ENCODE assay signal across 9 mouse cellular contexts in the genomic region with DNA sequence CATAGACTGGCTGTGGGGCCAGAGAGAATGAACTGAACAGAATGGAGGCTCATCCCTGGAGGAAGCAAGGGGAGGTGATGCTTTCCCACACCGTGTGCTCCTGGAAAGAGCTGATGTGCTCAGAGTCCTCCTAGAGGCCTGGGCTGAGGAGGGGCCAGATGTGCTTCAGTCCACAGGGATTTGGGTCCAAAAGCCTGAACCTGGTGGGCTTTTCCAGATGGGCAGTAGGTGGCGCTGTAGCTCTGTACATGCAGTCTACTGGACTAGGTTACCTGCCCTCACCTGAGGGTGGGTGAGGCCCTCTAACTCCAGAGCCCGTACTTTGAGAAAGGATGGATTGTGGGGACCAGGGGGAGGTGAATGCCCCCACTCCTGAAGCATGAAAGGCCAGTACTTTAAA. TPM values are rescaled to one million over a fixed set of nuclear protein-coding genes. Genes with fewer than 3 reads are reported as not detected.
DNase-seq lines count a peak whose midpoint lies in the region; ATAC-seq lines count a peak whose summit lies in the region.
"Had no signal": no experiment of that assay in that cellular context is flagged by ENCODE, and none has a peak within 500 bp of the region (broad histone marks: within the 10 kb centered on the region; RNA-seq: fewer than 3 reads in every experiment).

No protein-coding gene starts in this region.

- no peak overlapping the region for H3K4me3 ChIP-seq in heart, embryonic 11.5 days (ENCODE audit: low read depth, low read length)
- no peak overlapping the region for H3K4me3 ChIP-seq in embryonic facial prominence, embryonic 11.5 days (ENCODE audit: low read depth, low read length)
- no peak overlapping the region for H3K4me3 ChIP-seq in hindbrain, embryonic 11.5 days (ENCODE audit: low read depth, low read length)

- no peak overlapping the region for H3K4me2 ChIP-seq in heart, embryonic 11.5 days
- H3K4me2 ChIP-seq in embryonic facial prominence, embryonic 11.5 days (ENCODE audit: low read depth, low read length), result no peak overlapping the region
- H3K4me2 ChIP-seq in hindbrain, embryonic 11.5 days (replicated peaks; ENCODE audit: low read depth, low read length), result no peak overlapping the region

- intact Hi-C loops in left cerebral cortex, postnatal 25 days (cut with DNase I), result loop anchor here (1.0 to 5.0 kb wide), 4 partner anchors 36 to 409 kb away; no protein-coding TSS in a partner anchor

- peak; percentile 93 for DNase-seq in heart, adult 11 months
- DNase-seq in adrenal gland, postnatal 36 days, result peak; percentile 69 to 77
- DNase-seq in embryonic facial prominence, embryonic 11.5 days (ENCODE audit: low spot score), result peak; percentile 82
- peak; percentile 78 for DNase-seq in hindbrain, embryonic 11.5 days (ENCODE audit: low spot score)
- peak; percentile 53 to 58 for DNase-seq in left cerebral cortex, postnatal 25 days (ENCODE audit: low spot score in 2 of 2)
- peak; percentile 18 to 57 for DNase-seq in natural killer cell, adult 2 months (ENCODE audit: low spot score in 2 of 2)
- DNase-seq in thymus, adult 18-20 months, result peak; percentile 23 to 33

- H3K4me1 ChIP-seq in heart, embryonic 11.5 days (ENCODE audit: control insufficient read depth, insufficient read depth, low read length), result no peaks in the 10 kb centered on the region
- peaks cover 3% of the 10 kb centered on the region for H3K4me1 ChIP-seq in embryonic facial prominence, embryonic 11.5 days (ENCODE audit: control insufficient read depth, insufficient read depth, low read length)
- H3K4me1 ChIP-seq in hindbrain, embryonic 11.5 days (replicated peaks; ENCODE audit: control insufficient read depth, insufficient read depth, low read length), result no peaks in the 10 kb centered on the region

- H3K9ac ChIP-seq in heart, embryonic 11.5 days (ENCODE audit: low read depth, low read length), result no peak overlapping the region
- H3K9ac ChIP-seq in embryonic facial prominence, embryonic 11.5 days (replicated peaks; ENCODE audit: low read length), result no peak overlapping the region
- H3K9ac ChIP-seq in hindbrain, embryonic 11.5 days (ENCODE audit: low read depth, low read length), result no peak overlapping the region

- no peaks in the 10 kb centered on the region for H3K9me3 ChIP-seq in heart, embryonic 11.5 days (replicated peaks; ENCODE audit: control insufficient read depth, low read length)
- H3K9me3 ChIP-seq in embryonic facial prominence, embryonic 11.5 days (replicated peaks; ENCODE audit: control insufficient read depth, low read length), result no peaks in the 10 kb centered on the region
- H3K9me3 ChIP-seq in hindbrain, embryonic 11.5 days (ENCODE audit: control insufficient read depth, low read length), result no peaks in the 10 kb centered on the region

- ATAC-seq in heart, embryonic 11.5 days (replicated peaks; ENCODE audit: insufficient number of reproducible peaks, low FRiP score, low TSS enrichment), result no peak
- no peak for ATAC-seq in embryonic facial prominence, embryonic 11.5 days (replicated peaks; ENCODE audit: insufficient number of reproducible peaks, low FRiP score, low TSS enrichment, low read depth)
- no peak for ATAC-seq in hindbrain, embryonic 11.5 days (ENCODE audit: low FRiP score)

- H3K27me3 ChIP-seq in heart, embryonic 11.5 days (ENCODE audit: control insufficient read depth, insufficient read depth, low read length), result peaks cover 11% of the 10 kb centered on the region
- H3K27me3 ChIP-seq in embryonic facial prominence, embryonic 11.5 days (ENCODE audit: control insufficient read depth, insufficient read depth, low read length), result no peaks in the 10 kb centered on the region
- H3K27me3 ChIP-seq in hindbrain, embryonic 11.5 days (ENCODE audit: control insufficient read depth, insufficient read depth, low read length), result no peaks in the 10 kb centered on the region

- 6% methylated on average over 3 of the region's 3 CpGs for WGBS in heart, embryonic 11.5 days (ENCODE audit: insufficient replicate concordance)
- 3% methylated on average over 3 of the region's 3 CpGs for WGBS in embryonic facial prominence, embryonic 11.5 days
- 5% methylated on average over 3 of the region's 3 CpGs for WGBS in hindbrain, embryonic 11.5 days

- no peaks in the 10 kb centered on the region for H3K36me3 ChIP-seq in heart, embryonic 11.5 days (ENCODE audit: control insufficient read depth, insufficient read depth, low read length)
- no peaks in the 10 kb centered on the region for H3K36me3 ChIP-seq in embryonic facial prominence, embryonic 11.5 days (replicated peaks; ENCODE audit: control insufficient read depth, insufficient read depth, low read depth, low read length)
- no peaks in the 10 kb centered on the region for H3K36me3 ChIP-seq in hindbrain, embryonic 11.5 days (ENCODE audit: control insufficient read depth, insufficient read depth, low read length)

- H3K27ac ChIP-seq in heart, embryonic 11.5 days (ENCODE audit: low read depth, low read length), result no peak overlapping the region
- no peak overlapping the region for H3K27ac ChIP-seq in embryonic facial prominence, embryonic 11.5 days (replicated peaks; ENCODE audit: low read depth, low read length)
- no peak overlapping the region for H3K27ac ChIP-seq in hindbrain, embryonic 11.5 days (ENCODE audit: low read depth, low read length)
- H3K27ac ChIP-seq: macrophage had no signal

RNA-seq across cellular contexts. Expression of gene Thap12, which starts 40.4 kb away (rescaled TPM):
- polyA plus RNA-seq in heart, embryonic 11.5 days (2014; fragmentation: Nextera tagmentation; extraction: Ambion mirVana), result 40.9 and 50.5 TPM in 2 replicates
- total RNA-seq in adrenal gland, postnatal 36 days (2021), result 10 to 100 TPM; 67.2 to 72.9 TPM
- 87.3 and 91.6 TPM in 2 replicates for polyA plus RNA-seq in embryonic facial prominence, embryonic 11.5 days (2014; fragmentation: Nextera tagmentation; extraction: Ambion mirVana)
- polyA plus RNA-seq in hindbrain, embryonic 11.5 days (2014; fragmentation: Nextera tagmentation; extraction: Ambion mirVana), result 71.6 and 88.1 TPM in 2 replicates
- total RNA-seq in left cerebral cortex, postnatal 25 days (2021), result 10 to 100 TPM; 60.8 to 61.8 TPM

Comparison
In these comparisons a context has a peak if more than half of its experiments do, and no peak if none do; other contexts are left out.
1. DNase-seq: peak in every context shown above with its lines; median percentile 93 in heart, adult 11 months; 82 in embryonic facial prominence, embryonic 11.5 days; 78 in hindbrain, embryonic 11.5 days; 73 in adrenal gland, postnatal 36 days; 56 in left cerebral cortex, postnatal 25 days; 38 in natural killer cell, adult 2 months; 28 in thymus, adult 18-20 months.